Mouse (Mus musculus): ENCODE measurements around the gene Stox1.
"Not testable (repeated sequence)": the region's sequence is repeated elsewhere in the genome, so short reads cannot be mapped to it uniquely, and the experiment has no call there.

The Stox1 gene

GRCm38 (mm10) chr10:62725771-62726687 is at the start of gene Stox1:
Gene Stox1, minus strand, starts transcription at chr10:62726128.
- peak; percentile 70 for DNase-seq

- DNase-seq: no peak
These were observed 24.9 kb upstream of the Stox1 start for GRCm38 (mm10) chr10:62750781-62751180.

DNA sequence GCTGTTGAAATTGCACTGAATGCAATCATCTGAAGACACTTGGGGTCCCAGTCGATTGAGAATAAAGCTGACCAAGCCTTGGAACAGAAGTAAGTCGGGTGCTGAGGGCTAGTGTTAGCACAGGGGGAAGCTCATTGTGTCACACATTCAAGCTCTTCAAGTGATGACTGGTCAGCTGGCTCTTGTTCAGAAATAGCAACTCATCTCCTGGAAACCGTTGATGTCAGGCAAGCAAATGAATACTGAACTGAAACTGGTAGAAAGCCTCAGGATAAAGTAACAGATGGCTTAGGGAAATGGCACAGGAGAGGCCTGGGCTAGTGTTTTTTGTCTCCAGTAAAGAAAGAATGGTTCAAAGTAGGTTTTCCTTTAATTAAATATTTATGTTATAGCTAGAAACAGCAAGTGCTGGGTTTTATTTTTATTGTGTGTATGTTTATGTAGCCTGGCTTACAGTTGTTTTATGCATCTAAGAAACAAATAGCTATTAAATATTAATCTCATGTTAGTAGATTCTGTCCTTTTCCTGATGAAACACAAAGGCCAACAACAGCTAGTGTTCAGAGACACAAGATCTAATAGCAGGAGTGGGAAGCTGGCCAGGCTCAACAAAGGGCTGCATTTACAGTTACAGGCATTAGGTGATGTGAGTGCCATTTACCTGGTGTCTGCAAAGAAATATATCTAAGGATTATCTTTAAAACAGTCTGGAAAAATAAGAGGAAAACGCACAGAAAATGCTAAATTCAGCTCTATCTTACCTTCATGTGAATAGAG is 14.2 kb upstream of the Stox1 start:
- DNase-seq: no peak

DNA sequence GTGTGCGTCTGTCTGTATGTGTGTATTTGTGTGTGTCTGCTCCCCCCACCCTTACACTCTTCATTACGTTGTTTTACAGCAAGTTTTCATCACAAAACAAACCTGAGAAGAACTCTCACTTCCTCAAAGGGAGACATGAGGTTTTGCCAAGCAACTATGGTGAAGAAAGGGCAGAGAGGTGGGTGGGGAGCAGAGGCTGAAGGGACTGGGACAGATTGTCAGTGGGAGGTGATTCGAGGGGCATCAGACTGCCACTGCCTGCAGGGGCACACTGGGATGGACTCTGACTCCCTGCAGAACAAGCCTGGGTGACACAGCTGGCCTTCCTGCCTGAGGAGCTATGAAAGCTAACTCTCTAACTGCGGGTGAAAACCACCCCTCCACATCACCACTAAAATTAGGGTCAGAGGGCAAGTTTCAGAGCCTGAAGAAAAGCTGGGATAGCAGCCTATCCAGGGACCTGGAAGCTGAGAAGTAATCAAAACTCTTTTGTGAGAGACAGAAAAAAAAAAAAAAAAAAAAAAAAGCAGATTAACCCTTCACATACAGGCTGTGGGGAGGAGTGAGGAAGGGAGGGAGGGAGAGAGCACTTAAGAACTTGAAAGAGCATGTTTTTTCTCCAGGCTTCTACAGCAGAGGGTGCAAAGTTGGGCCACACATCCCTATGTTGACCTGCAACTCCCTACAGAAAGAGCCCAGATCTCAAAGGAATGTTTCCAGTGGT is 11.2 kb upstream of the Stox1 start:
- DNase-seq: no peak

DNA sequence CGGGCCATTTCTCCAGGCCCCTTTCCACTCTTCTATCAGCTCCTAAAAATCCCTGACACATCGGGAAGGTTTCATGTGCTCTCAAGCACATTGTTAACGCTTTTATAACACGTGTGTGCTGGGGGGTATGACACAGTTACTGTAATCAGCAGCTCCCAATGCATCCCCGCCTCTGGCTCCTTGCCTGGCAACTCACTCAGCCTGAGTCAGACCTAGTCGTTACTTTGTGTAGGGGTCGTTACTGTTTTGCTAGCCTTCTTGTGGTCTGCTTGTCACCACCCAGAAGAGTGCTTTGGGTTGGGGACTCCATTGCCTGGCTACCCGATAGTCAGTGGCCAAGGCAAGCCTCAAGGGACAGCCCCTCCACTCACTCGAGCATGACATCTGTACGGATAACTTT is 4.9 kb upstream of the Stox1 start:
- DNase-seq: no peak

DNA sequence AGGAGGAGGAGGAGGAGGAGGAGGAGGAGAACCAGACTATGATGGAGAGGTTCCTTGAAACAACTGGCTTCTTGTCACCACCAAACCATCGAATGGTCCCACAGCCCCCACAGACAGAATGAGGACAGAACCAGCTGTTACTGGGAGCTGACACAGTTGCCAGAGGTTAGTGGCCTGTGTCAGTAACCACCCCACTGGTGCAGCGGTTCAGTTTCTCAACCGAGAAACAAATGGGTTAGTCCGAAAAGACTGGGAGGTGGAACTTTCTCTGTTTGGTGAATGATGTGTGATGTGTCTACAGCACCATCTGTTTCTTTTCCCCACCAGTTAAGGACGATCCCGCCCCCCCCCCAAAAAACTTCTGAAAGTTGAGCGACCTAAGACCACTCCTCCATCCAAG is 992 bp downstream of the Stox1 start:
- DNase-seq: no peak

GRCm38 (mm10) chr10:62722701-62723100 is 3.2 kb downstream of the Stox1 start:
- DNase-seq: no peak

DNA sequence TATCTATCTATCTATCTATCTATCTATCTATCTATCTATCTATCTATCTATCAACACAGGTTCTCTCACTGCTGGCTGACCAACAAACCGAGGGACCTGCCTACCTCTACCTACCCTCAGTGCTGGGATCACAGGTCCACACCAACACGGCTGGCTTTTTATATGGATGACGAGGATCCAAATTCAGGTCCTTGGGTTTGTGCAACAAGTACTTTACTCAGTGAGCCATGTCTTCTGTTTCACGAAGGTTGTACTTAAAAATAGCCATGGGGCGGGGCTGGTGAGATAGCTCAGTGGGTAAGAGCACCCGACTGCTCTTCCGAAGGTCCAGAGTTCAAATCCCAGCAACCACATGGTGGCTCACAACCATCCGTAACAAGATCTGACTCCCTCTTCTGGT is 5.4 kb downstream of the Stox1 start:
- not testable (repeated sequence) for DNase-seq

DNA sequence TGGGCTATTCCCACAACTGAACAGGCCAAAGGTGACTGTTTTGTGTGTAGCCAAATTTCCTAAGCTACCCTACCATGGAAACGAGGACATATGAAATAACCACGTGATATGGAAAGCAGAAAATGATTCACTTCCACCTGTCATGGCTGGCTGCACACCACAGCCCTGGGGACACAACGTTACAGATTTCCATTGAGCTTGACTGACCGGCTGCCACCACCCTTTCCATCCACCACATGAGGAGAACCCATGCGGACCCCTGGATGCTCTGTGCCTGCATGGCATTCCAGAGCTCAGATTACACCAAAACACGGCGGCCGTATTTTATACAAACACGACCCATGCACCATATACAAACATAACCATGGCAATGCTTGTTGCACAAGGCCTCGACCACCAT is 12.5 kb downstream of the Stox1 start:
- DNase-seq: no peak

DNA sequence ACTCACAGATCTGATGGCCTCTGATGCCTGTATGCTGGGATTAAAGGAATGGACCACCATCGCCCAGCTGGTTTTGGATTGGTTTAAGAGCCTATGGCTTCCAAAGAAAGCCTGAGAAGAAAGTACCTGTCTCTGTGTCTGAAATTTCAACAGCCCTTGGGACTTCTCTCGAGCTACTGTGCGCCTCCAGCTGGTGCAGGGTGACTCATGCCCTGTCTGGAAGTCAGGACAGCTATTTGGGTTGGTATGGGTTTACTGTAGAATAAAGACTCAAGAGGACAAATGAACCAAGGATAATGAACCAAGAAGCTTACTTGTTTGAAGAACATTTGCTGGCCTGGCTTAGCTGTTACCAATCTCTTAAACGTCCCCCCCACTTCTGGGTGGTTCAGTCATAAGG is 22.3 kb downstream of the Stox1 start:
- DNase-seq: no peak

DNA sequence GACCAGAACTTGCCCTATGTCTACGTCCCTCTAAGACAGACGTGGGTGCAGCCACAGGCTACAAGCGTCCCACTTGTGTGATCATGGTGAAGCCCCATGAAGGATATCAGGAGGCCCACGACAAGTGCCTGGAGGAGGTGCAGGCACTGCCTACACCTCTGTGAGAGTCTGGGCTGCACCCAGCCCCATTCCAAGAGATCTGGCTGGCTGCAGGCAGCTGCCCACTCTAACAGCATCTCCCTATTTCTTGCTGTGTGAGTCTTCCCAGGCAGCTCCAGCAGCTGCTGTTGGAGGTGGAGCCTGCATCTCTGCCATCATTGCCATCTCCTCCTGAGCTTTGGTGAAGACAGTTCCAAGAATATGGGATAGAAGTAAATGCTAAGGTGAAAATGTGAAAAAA is 23.5 kb downstream of the Stox1 start:
- no peak for DNase-seq

- DNase-seq: no peak
These were observed 33.2 kb downstream of the Stox1 start for GRCm38 (mm10) chr10:62692771-62693170.

DNA sequence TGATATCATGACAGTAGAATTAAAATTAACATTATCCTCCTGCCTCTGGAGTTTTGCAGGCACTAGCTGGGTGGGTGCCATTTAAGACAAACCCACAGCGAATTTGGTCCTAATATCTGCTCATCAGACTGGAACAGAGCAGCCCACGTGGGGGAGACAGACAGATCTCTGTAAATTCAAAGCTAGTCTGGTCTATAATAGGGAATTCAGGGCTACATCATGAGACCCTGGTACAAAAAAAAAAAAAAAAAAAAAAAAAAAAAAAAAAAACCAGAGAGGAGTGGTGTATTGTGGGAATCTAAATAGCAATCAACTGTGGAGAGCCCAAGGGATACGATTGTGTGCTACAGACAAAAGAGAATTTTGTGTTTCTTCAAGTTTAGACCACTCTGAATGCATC is 33.7 kb downstream of the Stox1 start:
- DNase-seq: no peak

DNA sequence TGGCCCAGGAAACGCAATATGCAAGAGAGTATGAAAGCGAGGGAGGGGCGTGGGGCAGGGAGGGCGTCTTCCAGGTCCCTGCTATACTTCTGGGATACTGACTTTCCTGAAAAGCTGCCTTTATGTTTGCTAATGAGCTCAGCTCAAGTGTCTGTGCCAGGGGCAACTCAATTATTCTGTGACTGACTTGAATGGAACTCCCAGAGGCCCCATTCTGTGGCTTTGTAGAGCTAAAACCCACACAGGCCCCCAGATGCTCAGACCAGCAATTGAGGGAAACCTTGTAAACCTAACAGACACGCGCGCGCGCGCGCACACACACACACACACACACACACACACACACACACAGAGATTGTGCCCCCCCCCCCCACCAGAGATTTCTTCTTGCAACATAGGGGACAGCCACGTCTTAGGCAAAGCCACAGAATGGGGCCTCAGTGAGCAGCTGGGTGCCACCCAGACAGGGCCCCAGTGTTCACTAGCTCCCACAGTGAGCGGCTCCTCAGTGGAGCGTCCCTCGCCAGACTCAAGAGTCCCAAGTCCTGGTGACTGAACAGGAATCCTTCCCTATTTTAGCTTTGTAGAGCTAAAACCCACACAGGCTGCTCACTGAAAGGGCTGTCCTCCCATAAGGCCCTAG is 38.8 kb downstream of the Stox1 start:
- no peak for DNase-seq

- no peak for DNase-seq
These were observed 42.9 kb downstream of the Stox1 start for GRCm38 (mm10) chr10:62683043-62683442.

- no peak for DNase-seq
These were observed 46.1 kb downstream of the Stox1 start for GRCm38 (mm10) chr10:62679833-62680232.

DNA sequence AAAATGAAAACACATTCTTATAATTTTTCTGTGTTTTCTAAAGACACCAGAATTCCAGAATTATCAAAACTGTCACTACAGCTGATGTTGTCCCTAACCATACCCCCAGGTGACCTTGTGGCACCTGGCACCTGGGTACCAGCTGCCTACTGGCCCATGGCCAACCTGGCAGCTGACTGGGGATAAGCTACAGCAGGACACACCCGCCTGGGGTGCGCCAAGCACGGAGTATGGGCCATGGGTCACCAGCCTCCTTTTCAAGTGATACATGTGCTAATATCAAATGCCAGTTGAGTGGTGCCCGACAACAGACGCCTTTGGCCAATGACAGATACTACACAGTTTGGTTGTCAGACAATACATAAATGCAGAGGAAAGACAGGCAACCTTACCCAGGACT is 48.6 kb downstream of the Stox1 start:
- DNase-seq: no peak

DNA sequence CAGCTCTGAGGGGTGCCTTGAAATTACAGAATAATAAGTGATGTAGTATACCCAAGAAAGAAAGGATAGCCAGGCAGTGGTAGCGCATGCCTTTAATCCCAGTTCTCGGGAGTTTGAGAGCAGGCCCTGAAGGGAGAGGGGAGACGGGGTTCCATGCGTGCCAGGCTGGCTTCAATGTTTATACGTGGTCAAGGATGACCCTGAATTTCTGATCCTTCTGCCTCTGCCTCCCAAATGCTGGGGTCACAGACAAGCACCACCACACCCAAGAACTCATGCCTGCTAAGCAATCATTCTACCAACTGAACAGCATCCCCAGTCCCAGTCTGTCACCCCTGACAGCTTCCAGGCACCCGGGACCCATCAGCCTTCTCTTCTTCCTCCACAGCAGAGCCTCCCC is 49.7 kb downstream of the Stox1 start:
- no peak for DNase-seq

DNA sequence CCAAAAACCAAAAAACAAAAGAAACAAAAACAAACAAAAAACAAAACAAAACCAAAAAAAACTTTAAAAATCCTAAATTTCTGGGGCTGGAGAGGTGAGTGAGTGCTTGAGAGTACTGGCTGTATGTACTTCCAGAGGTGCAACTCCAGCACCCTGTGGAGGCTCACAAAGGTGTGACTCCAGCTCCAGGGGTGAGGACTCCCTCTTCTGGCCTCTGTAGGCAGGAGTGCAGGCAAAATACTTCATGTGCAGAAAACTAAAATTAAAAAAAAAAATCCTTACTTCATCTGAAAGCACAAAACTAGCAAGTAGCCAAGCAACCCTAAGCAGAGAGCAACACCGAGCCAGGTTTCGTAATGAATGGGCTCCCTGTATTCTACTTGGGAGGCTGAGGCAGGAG is 53.6 kb downstream of the Stox1 start:
- DNase-seq: no peak

DNA sequence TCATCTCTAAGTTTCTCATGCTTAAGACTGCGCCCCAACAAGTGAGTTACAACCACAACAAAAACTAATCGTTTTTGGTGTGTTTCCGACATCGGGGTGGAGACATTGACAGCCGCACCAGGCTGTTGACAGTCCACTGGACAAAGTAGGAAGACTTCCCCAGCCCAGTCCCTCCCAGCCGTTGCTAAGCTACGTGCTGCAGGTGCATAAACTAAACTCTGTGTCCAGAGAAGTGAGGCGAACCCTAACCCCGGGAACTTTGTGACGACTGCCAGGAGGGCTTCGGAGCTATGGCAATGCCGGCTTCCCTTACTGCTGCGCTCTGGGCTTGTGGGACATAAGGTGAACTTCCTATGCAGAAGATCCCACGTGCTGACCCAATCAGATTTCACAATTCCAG is 56.7 kb downstream of the Stox1 start:
- DNase-seq: no peak

DNA sequence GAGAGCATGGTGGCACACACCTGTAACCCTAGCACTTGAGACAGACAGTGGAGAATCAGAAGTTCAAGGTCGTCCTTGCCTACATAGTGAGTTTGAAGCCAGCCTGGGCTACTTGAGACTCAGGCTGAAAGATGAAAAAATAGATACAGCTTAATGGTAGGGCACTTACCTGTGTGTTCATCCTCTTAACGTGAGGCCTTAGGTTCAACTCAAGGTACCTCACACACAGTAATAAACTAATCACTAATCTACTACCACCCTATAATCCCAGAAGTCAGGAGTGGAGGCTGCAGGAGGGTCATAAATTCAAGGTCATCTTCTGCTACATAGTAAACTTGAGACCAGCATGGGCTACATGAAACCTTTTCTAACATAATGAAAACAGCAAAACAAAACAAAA is 57.5 kb downstream of the Stox1 start:
- DNase-seq: no peak

DNA sequence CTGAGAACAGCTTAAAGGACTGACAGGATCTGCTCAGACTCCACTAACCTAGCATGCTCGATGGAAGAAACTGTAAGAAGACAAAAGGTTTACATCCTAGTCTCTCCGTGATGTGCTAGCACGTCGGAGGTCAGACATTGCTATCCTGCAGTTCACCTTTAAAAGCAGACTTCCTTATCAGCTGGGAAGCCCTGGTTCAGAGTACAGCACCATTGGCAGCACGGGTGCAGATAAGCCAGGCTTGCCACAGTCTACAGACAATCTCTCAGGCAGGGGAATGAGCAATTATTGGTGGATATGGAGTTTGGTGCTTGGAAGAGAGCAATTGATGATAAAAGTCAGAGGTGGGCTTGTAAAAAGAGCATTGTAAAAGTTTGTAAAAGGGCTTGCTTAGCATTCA is 57.9 kb downstream of the Stox1 start:
- DNase-seq: no peak

DNA sequence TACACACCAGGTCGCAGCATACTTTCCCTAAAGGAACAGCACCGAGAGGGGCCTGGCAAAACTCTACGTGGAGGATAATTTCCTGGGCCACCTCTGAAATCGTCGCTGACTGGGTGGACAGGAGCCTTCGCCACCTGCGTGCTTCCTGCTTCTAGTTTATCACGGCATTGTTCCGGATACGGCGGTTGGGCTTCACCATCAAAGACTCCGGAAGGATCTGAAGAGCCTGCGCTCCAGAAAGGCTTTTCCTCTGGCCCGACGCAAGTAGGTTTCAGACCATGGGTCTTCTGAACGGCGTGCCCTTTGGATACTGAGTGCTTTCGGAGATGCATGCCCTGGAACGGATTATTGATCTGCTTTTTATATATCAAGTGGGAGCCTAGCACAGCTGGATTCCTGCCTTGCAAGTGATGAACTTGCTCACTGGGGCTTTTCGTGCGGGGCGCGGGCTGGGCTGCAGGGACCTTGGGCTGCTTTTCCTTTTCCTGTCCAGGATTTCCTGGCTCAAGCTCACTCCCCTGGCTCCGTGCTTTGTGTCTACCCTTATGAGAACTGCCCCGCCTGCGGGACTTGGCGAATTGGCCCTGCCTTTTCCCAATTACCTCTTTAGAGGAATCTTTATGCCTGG is 60.9 kb downstream of the Stox1 start:
- DNase-seq: no peak
